Mouse (Mus musculus): ENCODE measurements around the gene Mt4.

- no peak for TF ChIP-seq POLR2A (IDR thresholded peaks at IDR 0.05; ENCODE audit: low read depth, low read length)
- TF ChIP-seq CTCF (IDR thresholded peaks at IDR 0.05; ENCODE audit: extremely low read depth, insufficient read depth, insufficient read length, insufficient replicate concordance), result no peak
These were observed 42.9 kb downstream of the Mt4 start for GRCm38 (mm10) chr8:94179713-94180560.
